Mouse (Mus musculus): ENCODE data around the gene Batf2.

- no peak for TF ChIP-seq CTCF (IDR thresholded peaks at IDR 0.05; ENCODE audit: low read depth)
- no peak for TF ChIP-seq EP300 (IDR thresholded peaks at IDR 0.05; ENCODE audit: low read depth)
These were observed 16.4 kb downstream of the Batf2 start for GRCm38 (mm10) chr19:6157220-6157619.

Data from heart, postnatal 0 days (tissue).